Mouse (Mus musculus): ENCODE results near the gene Stam. TPM values are rescaled to one million over a fixed set of nuclear protein-coding genes. Genes with fewer than 3 reads are reported as not detected.

Stam gene
- polyA plus RNA-seq, 1 experiment from 2014 or later = 83.0 TPM

DNA sequence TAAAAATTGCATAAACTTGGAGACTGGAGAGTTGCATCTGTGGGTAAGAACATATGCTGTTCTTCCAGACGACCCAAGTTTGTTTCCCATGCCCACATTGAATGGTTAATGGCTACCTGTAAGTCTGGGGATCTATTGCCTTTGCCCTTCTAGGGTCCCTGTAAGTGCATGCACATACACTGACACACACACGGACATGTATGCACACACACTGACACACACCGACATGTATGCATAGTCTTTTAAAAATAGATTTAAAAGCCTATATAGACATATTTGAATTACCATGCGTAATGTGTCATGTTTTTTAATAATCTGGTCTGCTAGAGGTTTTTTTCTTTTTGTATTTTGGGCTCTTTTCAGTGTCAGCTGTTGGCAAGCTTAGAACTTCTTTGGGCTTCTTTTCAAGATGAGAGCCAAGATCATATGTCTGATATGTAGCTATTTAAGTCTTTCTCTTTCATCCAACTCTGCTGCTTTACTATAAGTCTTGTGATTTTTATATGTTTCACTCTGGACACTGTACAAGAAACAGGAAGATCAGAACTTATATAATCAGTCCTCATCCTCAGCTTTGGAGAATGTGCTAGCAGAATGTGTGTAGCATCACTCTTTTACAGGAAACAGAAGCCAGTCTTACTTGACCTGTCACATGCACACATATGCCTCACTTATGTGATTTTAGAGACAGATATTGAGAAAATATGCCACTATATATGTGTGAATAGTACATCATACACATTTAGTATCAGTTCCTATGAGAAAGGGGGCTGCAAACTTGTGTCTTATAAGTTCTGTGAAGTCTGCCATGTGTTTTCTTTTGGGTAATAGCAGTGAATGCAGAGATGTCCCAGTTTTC lies 58.8 kb downstream of the Stam start:
- DNase-seq (ENCODE audit: low spot score) (no peak), ATAC-seq (ENCODE audit: insufficient number of reproducible peaks, low FRiP score, low TSS enrichment, low read depth) (no peak)
- Histone ChIP-seq H3K9me3 (ENCODE audit: control insufficient read depth, low read length) (no peaks in the 10 kb centered on the region), H3K4me1 (ENCODE audit: control insufficient read depth, insufficient read depth, low read length) (0 out of 2 replicates have a peak, but pooled peaks cover 6% of the 10 kb centered on the region), H3K27ac (replicated peaks; ENCODE audit: low read depth, low read length) (no peak overlapping the region), H3K36me3 (ENCODE audit: control insufficient read depth, insufficient read depth, low read length) (peaks cover 5% of the 10 kb centered on the region; the same call in 1 of the 2 replicates), H3K4me3 (ENCODE audit: low read depth, low read length) (no peak overlapping the region), H3K27me3 (ENCODE audit: control insufficient read depth, insufficient read depth, low read length) (no peaks in the 10 kb centered on the region), H3K9ac (ENCODE audit: low read length) (no peak overlapping the region), H3K4me2 (ENCODE audit: low read depth, severe bottlenecking) (no peak overlapping the region)
- WGBS = 91% methylated on average over 4 of the region's 4 CpGs

DNA sequence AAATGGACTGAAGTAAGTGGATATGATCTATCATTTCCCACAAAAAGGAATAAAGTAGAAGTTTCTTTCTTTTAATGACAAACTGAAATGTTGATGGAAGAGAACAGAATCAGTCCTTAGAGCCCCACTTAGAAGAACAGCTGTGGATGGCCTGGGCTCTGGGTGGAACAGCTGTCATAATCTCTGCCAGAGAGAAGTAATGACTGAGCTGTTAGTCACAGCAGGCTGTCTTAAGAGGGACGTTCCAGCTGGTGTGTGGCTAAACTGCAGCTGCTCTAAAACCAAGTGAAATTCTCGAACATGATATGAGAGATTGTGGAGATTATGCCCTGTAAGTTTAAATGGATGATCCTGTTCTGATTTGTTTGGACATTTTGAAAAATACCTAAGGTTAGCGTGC lies 63.0 kb downstream of the Stam start:
- H3K27me3 ChIP-seq (ENCODE audit: control insufficient read depth, insufficient read depth, low read length) = no peaks in the 10 kb centered on the region
- DNase-seq (ENCODE audit: low spot score) (no peak), ATAC-seq (ENCODE audit: insufficient number of reproducible peaks, low FRiP score, low TSS enrichment, low read depth) (no peak)
- WGBS = 76% methylated on average over 3 of the region's 3 CpGs
- no peaks in the 10 kb centered on the region for H3K9me3 ChIP-seq (ENCODE audit: control insufficient read depth, low read length)
- H3K4me3 ChIP-seq (ENCODE audit: low read depth, low read length) = no peak overlapping the region
- H3K27ac ChIP-seq (replicated peaks; ENCODE audit: low read depth, low read length) = no peak overlapping the region
- H3K4me1 ChIP-seq (ENCODE audit: control insufficient read depth, insufficient read depth, low read length) = no peaks in the 10 kb centered on the region
- peaks cover 2% of the 10 kb centered on the region; the same call in 1 of the 2 replicates for H3K36me3 ChIP-seq (ENCODE audit: control insufficient read depth, insufficient read depth, low read length)
- H3K9ac ChIP-seq (ENCODE audit: low read length) = no peak overlapping the region
- no peak overlapping the region for H3K4me2 ChIP-seq (ENCODE audit: low read depth, severe bottlenecking)

DNA sequence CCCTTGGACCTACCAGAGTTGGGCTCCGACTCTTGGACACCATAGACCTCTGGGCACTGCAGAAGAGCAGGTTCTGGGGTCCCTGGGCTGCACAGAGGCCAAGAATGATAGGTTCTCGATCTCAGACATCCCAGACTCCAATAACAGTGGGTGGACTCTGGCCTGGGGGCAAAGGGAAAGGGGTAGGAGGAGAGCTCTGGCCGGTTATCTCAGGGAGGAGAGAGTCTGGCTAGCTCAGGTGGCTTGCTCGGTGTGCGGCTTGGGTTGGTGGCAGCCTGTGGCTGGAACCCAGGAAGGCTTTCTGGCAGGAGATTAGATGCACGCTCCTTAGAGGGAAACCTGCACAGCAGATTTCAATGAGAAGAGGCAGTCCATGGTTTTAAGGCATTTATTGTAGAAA lies 65.7 kb downstream of the Stam start:
- no peak for DNase-seq (ENCODE audit: low spot score)
- WGBS = 91% methylated on average over 6 of the region's 6 CpGs
- H3K4me2 ChIP-seq (ENCODE audit: low read depth, severe bottlenecking) = no peak overlapping the region
- no peaks in the 10 kb centered on the region for H3K9me3 ChIP-seq (ENCODE audit: control insufficient read depth, low read length)
- H3K36me3 ChIP-seq (ENCODE audit: control insufficient read depth, insufficient read depth, low read length) = peaks cover 6% of the 10 kb centered on the region
- H3K27ac ChIP-seq (replicated peaks; ENCODE audit: low read depth, low read length) = no peak overlapping the region
- H3K27me3 ChIP-seq (ENCODE audit: control insufficient read depth, insufficient read depth, low read length) = no peaks in the 10 kb centered on the region
- no peak overlapping the region for H3K9ac ChIP-seq (ENCODE audit: low read length)
- no peaks in the 10 kb centered on the region for H3K4me1 ChIP-seq (ENCODE audit: control insufficient read depth, insufficient read depth, low read length)
- no peak overlapping the region for H3K4me3 ChIP-seq (ENCODE audit: low read depth, low read length)
- ATAC-seq (ENCODE audit: insufficient number of reproducible peaks, low FRiP score, low TSS enrichment, low read depth) = no peak

DNA sequence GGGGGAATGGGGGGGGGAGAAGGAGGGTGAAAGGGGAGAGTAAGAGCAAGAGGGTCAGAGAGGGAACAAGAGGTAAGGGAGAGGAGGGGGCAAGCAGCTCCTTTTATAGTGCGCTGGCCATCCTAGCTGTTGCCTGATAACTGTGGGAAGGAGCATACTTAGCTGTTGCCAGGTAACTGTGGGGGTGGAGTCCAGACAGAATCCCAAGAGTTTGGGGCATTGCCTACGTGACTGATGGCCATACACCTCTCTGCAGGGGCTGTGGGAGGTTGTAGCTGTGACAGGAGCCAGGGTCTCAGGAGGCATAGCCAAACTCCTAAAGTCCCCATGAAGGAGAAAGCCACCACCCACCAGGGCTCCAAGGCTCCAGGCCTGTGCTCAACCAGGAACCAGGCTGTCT lies 66.1 kb downstream of the Stam start:
- Histone ChIP-seq H3K9ac (ENCODE audit: low read length) (no peak overlapping the region), H3K4me3 (ENCODE audit: low read depth, low read length) (no peak overlapping the region), H3K4me2 (ENCODE audit: low read depth, severe bottlenecking) (no peak overlapping the region), H3K36me3 (ENCODE audit: control insufficient read depth, insufficient read depth, low read length) (peaks cover 6% of the 10 kb centered on the region), H3K27ac (replicated peaks; ENCODE audit: low read depth, low read length) (no peak overlapping the region), H3K9me3 (ENCODE audit: control insufficient read depth, low read length) (no peaks in the 10 kb centered on the region), H3K27me3 (ENCODE audit: control insufficient read depth, insufficient read depth, low read length) (no peaks in the 10 kb centered on the region), H3K4me1 (ENCODE audit: control insufficient read depth, insufficient read depth, low read length) (no peaks in the 10 kb centered on the region)
- DNase-seq (ENCODE audit: low spot score) = no peak
- no peak for ATAC-seq (ENCODE audit: insufficient number of reproducible peaks, low FRiP score, low TSS enrichment, low read depth)
- 75% methylated on average over 2 of the region's 2 CpGs for WGBS

DNA sequence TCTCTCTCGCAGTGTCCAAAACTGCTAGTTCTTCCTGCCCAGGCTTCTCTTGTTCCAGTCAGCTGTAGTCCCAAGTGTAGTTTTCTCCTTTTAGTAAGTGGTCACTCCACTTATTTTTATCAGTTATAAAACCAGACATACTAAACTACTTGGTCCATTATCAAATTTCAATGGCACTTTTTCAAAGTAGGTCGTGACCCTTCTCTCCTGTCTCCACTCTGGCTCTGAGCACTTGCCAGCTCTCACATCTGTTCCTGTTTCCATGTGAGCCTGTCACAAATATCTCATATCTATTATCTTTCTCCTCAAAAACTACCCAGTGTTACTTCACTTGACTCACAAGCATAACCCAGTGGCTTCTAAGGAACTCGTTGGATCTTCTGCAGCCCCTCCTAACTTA lies 71.4 kb downstream of the Stam start:
- no peak overlapping the region for H3K4me2 ChIP-seq (ENCODE audit: low read depth, severe bottlenecking)
- ATAC-seq (ENCODE audit: insufficient number of reproducible peaks, low FRiP score, low TSS enrichment, low read depth) = no peak
- no peaks in the 10 kb centered on the region for H3K4me1 ChIP-seq (ENCODE audit: control insufficient read depth, insufficient read depth, low read length)
- no peak overlapping the region for H3K9ac ChIP-seq (ENCODE audit: low read length)
- no peaks in the 10 kb centered on the region for H3K27me3 ChIP-seq (ENCODE audit: control insufficient read depth, insufficient read depth, low read length)
- WGBS = 80% methylated on average over 3 of the region's 3 CpGs
- H3K9me3 ChIP-seq (ENCODE audit: control insufficient read depth, low read length) = no peaks in the 10 kb centered on the region
- DNase-seq (ENCODE audit: low spot score) = no peak
- no peak overlapping the region for H3K27ac ChIP-seq (replicated peaks; ENCODE audit: low read depth, low read length)
- peaks cover 4% of the 10 kb centered on the region for H3K36me3 ChIP-seq (ENCODE audit: control insufficient read depth, insufficient read depth, low read length)
- no peak overlapping the region for H3K4me3 ChIP-seq (ENCODE audit: low read depth, low read length)

DNA sequence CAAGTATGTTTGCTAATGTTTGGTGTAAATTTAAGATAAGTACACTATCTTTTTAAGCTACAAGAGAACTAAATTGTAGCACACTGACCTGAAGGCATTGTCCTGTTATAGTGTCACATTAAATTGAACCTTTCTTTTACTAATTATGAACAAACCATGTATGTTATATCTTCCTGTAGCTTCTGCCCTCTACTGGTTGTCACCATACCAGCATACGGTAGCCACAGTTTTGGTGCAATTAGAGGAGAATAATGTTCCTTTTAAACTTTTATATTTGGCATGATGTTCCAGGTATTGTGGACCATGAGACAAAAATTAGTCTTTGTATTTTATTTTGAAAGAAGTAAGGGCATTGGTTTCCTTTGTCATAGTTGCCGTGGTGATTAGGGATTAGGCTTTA lies 73.0 kb downstream of the Stam start:
- H3K9me3 ChIP-seq (ENCODE audit: control insufficient read depth, low read length) = no peaks in the 10 kb centered on the region
- no peak overlapping the region for H3K4me2 ChIP-seq (ENCODE audit: low read depth, severe bottlenecking)
- no peaks in the 10 kb centered on the region for H3K27me3 ChIP-seq (ENCODE audit: control insufficient read depth, insufficient read depth, low read length)
- no peak for DNase-seq (ENCODE audit: low spot score)
- H3K27ac ChIP-seq (replicated peaks; ENCODE audit: low read depth, low read length) = no peak overlapping the region
- 97% methylated on average over 2 of the region's 2 CpGs for WGBS
- H3K4me1 ChIP-seq (ENCODE audit: control insufficient read depth, insufficient read depth, low read length) = no peaks in the 10 kb centered on the region
- peaks cover 4% of the 10 kb centered on the region for H3K36me3 ChIP-seq (ENCODE audit: control insufficient read depth, insufficient read depth, low read length)
- H3K9ac ChIP-seq (ENCODE audit: low read length) = no peak overlapping the region
- ATAC-seq (ENCODE audit: insufficient number of reproducible peaks, low FRiP score, low TSS enrichment, low read depth) = no peak
- no peak overlapping the region for H3K4me3 ChIP-seq (ENCODE audit: low read depth, low read length)

DNA sequence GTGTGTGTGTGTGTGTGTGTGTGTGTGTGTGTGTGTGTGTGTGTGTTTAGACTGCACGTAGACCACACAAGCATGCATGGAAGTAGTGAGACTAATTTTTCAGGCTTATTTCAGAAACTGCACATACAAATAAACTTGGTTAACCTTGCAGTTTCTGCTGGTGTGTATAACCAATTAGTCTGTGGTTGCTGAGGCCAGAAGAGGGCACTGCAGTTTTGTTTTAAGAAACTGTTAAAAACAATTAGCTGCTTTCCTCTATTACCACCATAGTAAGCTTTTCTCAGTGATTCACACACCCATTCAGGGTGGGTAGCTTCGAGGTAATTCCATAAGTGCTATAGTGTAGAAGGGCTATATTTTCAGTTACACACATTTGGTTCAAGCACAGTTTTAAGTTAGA lies 76.9 kb downstream of the Stam start:
- Histone ChIP-seq H3K27me3 (ENCODE audit: control insufficient read depth, insufficient read depth, low read length) (no peaks in the 10 kb centered on the region), H3K9me3 (ENCODE audit: control insufficient read depth, low read length) (no peaks in the 10 kb centered on the region), H3K4me1 (ENCODE audit: control insufficient read depth, insufficient read depth, low read length) (no peaks in the 10 kb centered on the region), H3K9ac (ENCODE audit: low read length) (no peak overlapping the region), H3K4me2 (ENCODE audit: low read depth, severe bottlenecking) (no peak overlapping the region), H3K27ac (replicated peaks; ENCODE audit: low read depth, low read length) (no peak overlapping the region), H3K36me3 (ENCODE audit: control insufficient read depth, insufficient read depth, low read length) (no peaks in the 10 kb centered on the region), H3K4me3 (ENCODE audit: low read depth, low read length) (no peak overlapping the region)
- DNase-seq (ENCODE audit: low spot score) = no peak
- ATAC-seq (ENCODE audit: insufficient number of reproducible peaks, low FRiP score, low TSS enrichment, low read depth) = no peak
- 93% methylated on average over 2 of the region's 2 CpGs for WGBS

DNA sequence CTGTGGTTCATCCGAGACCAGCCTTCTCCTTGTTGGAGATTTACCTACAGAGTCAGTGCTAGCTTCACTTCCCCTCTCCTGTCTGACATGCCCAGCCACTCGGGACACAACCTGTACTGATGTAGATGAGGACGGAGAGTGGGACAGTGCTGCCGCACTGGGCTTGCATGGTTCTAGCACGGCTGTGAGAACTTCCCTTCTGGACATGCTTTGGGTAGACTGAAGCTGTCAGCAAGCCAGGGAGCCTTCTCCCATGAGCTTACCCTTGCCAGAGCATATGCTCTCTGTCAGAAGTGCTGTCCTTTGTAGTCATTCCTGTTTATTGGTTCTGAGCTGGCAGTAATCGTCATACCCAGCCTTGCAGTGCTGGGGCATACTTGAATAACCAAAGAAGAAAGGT lies 78.0 kb downstream of the Stam start:
- Histone ChIP-seq H3K27me3 (ENCODE audit: control insufficient read depth, insufficient read depth, low read length) (no peaks in the 10 kb centered on the region), H3K9me3 (ENCODE audit: control insufficient read depth, low read length) (no peaks in the 10 kb centered on the region), H3K4me1 (ENCODE audit: control insufficient read depth, insufficient read depth, low read length) (no peaks in the 10 kb centered on the region), H3K4me3 (ENCODE audit: low read depth, low read length) (no peak overlapping the region), H3K27ac (replicated peaks; ENCODE audit: low read depth, low read length) (no peak overlapping the region), H3K4me2 (ENCODE audit: low read depth, severe bottlenecking) (no peak overlapping the region), H3K9ac (ENCODE audit: low read length) (no peak overlapping the region), H3K36me3 (ENCODE audit: control insufficient read depth, insufficient read depth, low read length) (no peaks in the 10 kb centered on the region)
- ATAC-seq (ENCODE audit: insufficient number of reproducible peaks, low FRiP score, low TSS enrichment, low read depth) (no peak), DNase-seq (ENCODE audit: low spot score) (no peak)
- WGBS = 93% methylated on average over 6 of the region's 6 CpGs

DNA sequence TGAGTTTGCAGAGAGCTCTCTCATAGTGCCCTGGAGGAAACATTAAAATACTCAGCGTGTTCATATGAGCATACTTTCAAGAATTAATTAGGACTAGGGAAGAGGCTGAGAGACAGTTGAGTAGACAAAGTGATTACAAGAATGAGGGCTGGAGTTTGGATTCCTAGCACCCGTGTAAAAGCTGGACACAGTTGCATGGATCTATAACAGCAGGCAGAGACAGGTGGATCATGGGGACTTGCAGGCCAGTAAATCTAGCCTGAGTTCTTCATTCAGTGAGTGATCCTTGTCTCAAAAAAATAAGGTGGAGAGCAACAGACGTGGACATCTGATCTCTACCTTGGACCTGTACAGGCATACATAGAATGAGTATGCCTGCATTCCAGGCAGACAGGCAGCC lies 85.1 kb downstream of the Stam start:
- Histone ChIP-seq H3K27me3 (ENCODE audit: control insufficient read depth, insufficient read depth, low read length) (no peaks in the 10 kb centered on the region), H3K9ac (ENCODE audit: low read length) (no peak overlapping the region), H3K9me3 (ENCODE audit: control insufficient read depth, low read length) (no peaks in the 10 kb centered on the region), H3K4me2 (ENCODE audit: low read depth, severe bottlenecking) (no peak overlapping the region), H3K27ac (replicated peaks; ENCODE audit: low read depth, low read length) (no peak overlapping the region), H3K36me3 (ENCODE audit: control insufficient read depth, insufficient read depth, low read length) (no peaks in the 10 kb centered on the region), H3K4me1 (ENCODE audit: control insufficient read depth, insufficient read depth, low read length) (no peaks in the 10 kb centered on the region), H3K4me3 (ENCODE audit: low read depth, low read length) (no peak overlapping the region)
- 89% methylated on average over 3 of the region's 3 CpGs for WGBS
- no peak for DNase-seq (ENCODE audit: low spot score)
- no peak for ATAC-seq (ENCODE audit: insufficient number of reproducible peaks, low FRiP score, low TSS enrichment, low read depth)
